Mouse (Mus musculus) skeletal muscle tissue, adult 2 months (tissue): ENCODE measurements at regions not wholly inside any gene's neighbourhood (a gene's known extent, or its start where the extent isn't known, plus 50 kb on each side); places are given as distances from the start of the nearest gene placed in this dataset.

Experiments used
- DNase-seq: peaks from one replicate; pipeline ENCODE4 v3.0.0-alpha.2; 2012; ENCODE audit warnings: low read depth, low spot score

DNA sequence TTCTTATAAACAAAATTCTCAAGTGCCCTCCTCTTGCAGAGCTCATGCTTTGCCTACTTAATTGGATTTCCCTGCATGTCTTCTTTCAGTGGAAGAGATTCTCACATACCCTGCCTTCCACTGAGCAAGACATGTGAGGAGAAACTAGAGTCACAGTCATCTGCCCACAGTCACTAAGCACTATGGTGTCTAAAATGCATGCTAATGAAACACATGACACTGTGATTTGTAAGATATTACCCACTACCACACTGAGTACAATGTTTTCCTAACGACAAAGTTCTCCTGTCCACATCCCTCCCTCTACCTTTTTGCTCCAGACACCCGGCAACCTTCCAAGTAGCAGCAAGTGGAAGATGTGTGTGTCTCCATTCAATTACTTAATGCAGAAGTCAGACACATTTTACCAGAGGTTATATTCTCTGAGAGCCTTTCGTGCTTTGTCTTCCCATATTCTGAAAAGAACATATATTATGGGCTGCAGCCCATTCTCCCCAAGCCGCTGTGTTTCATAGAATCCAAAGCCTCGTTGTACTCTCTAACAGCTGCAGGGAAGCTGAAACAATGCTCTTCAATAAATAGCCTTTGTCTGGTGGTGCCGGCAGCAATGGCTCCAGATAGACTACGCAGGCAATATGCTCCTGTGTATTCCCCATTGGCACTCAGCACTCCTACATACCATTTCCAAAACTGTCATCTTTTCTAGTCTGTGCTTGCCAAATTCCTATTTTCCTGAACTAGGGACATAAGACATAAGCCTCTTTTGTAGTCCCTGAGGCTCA, 670.7 kb downstream of the Poteg start:
- DNase-seq, result no peak

DNA sequence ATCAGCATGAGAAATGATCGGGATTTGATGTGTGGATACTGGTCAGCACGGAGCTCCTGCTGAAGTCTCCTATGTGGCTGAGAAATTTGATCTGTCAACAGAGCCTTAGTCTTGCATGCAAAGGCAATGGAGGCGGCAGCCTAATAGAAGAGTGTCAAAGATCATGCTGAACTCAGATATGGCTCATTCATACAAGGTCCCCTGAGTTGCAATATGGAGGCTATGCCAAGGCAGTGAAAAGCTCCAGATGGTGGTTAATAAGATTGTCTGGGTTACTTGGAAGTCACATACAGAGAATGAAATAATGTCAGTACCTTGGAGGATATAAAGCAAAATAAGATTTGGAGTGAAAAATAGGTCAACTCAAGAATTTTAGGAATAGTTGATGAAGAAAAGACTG, 677.6 kb downstream of the Poteg start:
- DNase-seq, result no peak

DNA sequence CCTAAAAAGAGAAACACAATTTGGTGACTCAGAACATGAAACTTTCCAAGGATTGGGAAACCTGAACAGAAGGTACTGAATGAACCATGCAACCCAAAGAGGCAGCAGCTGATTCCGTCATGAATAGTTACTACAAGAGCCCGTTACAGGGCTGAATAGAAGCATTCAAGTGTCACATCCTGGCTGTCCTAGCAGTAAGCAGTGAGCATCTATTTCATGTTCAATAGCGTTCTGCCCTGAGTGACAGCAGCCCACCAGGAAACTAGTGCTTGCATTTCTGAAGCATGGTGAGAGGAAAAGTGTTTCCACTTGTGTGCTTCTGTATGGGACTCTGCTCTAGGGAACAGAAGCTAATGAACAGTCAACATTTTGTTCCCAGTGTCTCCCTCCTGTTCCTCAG, 694.4 kb downstream of the Poteg start:
- no peak for DNase-seq

DNA sequence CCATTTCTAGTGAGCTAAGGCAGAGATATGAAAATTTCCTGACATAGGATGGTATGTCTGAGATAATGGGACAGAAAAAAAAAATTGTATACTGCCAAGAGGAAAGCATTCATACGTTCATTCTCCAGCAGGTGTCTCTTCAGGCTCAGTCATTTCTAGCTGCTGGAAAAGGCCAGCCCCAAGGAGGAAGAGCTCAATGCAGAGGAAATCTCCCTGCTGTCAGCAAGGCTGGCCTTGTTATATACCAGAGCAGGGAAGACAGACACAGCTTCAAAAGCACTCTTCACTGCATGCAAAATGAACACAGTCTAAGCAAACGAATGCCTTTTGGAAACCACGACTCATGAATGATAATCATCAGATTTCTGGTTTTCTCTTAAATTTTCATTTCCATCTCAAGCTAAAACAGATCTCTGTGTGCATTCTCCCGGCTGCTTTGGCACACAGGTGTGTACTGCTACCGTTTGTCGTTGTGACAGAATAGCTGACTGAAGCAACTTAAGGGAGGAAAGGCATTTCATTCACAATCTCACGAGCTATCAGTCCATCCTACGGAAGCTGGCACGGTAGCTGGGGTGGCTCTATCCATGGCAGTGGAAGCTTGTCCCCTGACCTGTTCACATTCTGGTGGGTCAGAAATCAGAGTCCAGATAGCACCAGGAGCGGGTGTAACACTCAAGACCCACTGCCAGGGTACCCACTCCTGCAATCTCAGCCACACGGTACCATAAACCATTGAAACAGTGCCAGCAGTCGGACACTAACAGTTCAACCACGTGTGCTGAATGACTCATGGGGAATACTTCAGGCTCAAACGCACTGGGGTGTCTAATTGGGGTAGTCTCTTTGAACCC, 701.4 kb downstream of the Poteg start:
- DNase-seq, result no peak

GRCm38 (mm10) chr8:28149453-28149767, 701.9 kb downstream of the Poteg start:
- no peak for DNase-seq

- no peak for DNase-seq
Observed at GRCm38 (mm10) chr8:28160651-28161050, 713.2 kb downstream of the Poteg start.

- DNase-seq, result no peak
Observed at GRCm38 (mm10) chr8:28168036-28168435, 720.6 kb downstream of the Poteg start.

GRCm38 (mm10) chr8:28171456-28171855, 724.0 kb downstream of the Poteg start:
- no peak for DNase-seq

- no peak for DNase-seq
Observed at GRCm38 (mm10) chr8:28195943-28196342, 748.5 kb downstream of the Poteg start.

DNA sequence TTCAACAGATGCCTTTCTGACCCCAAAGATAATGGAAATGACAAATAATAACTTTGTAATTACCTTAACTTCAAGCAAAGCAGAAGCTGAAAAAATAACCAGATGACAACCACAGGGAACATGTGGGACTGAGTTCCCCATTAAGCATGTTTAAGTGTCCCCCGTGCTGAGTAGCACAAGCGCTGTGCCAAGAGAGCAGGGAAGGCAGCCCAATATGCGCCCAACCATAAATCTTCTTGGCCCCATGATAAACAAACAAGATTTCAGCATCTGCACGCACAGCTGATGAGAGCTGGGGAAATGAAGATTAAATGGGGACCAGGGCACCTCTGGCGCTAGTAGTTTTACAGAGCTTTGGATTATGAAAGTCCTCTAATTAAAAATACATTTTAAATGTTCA, 788.1 kb downstream of the Poteg start:
- DNase-seq, result no peak

GRCm38 (mm10) chr8:28239411-28239810, 791.9 kb downstream of the Poteg start:
- DNase-seq, result no peak

DNA sequence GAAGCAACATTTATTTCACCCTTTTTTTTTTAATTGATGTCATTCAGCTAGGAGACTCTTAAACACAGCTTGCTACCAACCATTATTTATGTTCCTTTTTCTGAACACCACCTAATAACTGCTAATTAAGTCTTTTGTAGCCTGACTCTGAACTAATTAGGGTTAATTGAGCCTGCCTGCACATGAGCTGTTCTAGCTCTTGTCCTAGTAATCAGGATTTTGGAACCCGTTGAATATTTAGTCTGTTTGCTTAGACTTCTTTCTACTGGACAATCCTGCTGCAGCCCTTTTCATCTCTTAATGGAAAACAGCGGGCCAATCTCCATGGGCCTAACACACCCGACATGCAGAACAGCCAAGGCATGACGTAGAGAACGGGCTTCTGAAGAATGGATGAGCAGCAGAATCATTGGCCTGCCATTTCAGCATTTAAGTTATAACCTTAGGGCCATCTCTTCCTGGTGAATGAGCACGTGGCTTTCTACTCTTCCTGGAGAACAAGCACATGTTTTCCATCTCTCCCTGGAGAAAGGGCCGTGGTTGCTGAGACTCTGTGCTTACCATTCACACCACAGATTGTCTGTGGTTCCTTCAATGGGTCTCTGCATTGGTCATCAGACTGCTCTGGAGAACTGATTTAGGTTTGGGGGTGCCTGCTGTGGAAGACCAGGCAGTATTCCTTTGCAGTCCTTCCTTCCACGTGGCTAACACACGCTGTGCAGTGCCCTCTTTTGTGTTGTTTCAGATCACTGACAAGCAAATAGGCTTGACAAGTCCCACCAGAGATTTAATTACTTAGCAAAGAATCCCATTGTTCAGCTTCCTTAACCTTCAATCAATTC, 805.1 kb downstream of the Poteg start:
- DNase-seq, result no peak

- no peak for DNase-seq
Observed at GRCm38 (mm10) chr8:28267277-28267676, 819.8 kb downstream of the Poteg start.

DNA sequence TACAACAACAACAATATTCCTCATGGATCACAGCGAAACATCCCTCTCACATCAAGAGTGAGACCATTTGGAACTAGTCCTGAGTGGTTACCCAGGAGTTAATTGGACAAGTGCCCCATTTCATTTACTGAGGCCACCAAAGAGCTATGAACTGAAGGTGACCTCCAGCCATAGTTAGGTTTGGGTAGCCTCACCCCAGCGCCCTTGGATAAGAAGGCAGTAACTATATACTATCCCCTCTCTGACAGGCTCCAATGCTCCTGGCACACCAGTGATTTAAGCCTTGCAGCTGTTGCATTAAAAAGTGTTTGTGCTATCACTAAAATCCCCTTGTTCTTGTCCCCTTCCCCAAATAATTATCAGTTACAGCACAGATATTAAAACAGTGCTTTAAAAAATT, 836.8 kb downstream of the Poteg start:
- DNase-seq, result no peak

- peak; percentile 9 for DNase-seq
Observed at GRCm38 (mm10) chr8:28298896-28299793, 851.7 kb downstream of the Poteg start.

GRCm38 (mm10) chr8:28317081-28317480, 869.6 kb downstream of the Poteg start:
- no peak for DNase-seq

- DNase-seq, result no peak
Observed at GRCm38 (mm10) chr8:28333388-28333787, 885.9 kb downstream of the Poteg start.

DNA sequence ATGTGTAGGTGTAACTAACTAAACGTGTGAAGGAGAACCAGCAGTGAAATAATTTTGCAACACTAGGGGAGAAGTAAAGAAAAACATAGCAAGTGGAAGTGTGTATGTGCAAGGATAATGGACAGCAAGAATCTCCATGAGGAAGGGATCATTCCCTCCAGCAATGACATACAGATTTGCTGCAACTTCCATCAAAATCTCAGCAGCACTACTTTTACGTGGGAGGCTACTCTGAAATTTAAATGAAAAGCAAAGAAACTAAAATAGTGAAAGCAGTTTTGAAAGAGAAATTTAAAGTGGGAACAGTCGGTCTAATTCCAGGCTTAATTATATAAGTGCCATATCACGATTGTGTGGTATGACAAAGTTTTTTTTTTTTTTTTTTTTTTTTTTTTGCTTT, 890.0 kb downstream of the Poteg start:
- DNase-seq, result no peak

DNA sequence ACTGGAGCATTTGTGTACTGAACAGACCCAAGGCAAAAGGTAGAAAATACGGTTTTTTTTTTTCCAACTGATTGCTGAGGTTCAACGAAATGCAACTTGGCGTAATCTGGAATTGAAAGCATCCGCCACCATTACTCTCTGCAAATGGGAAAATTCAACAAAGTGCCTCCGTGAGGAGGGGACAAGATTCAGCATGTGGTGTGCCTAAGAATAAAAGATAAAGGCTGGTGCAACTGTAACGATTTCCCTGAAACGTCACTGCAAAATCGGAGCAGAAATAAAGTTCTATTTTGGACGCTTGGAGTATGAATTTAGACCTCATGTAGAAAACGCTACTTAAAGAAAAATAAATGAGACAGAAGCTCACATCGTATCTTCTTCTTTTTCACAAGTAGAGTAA, 893.8 kb downstream of the Poteg start:
- DNase-seq, result no peak

- no peak for DNase-seq
Observed at GRCm38 (mm10) chr8:28366470-28366869, 919.0 kb downstream of the Poteg start.

DNA sequence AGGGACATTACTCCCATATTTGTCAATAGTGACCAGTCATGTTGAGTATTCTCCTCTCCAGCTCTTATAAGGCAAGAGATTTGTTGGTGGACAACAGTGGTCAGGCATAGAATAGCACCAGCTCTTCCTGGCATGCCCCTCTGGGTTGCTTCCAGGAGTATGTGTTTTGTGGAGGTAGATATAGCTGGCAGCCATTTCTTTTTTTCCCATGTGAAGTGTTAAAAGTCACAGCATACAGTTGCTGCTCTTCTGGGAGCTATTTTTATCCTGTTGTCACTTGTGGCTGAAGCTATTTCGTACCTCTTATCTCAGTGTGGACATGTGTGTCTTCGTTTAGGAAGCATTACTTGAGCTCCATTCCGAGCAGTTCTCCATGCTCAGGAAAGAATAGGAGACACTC, 919.9 kb downstream of the Poteg start:
- DNase-seq, result no peak
